Mouse (Mus musculus) cerebellum, adult 18-20 months (tissue): ENCODE results near the gene Rrad.
"Not testable (repeated sequence)": the region's sequence is repeated elsewhere in the genome, so short reads cannot be mapped to it uniquely, and the experiment has no call there.

Experiments
- DNase-seq, 2 experiments: peaks; one replicate each; pipeline ENCODE4 v3.0.0; 2021

The Rrad gene

GRCm38 (mm10) chr8:104630981-104631663 lies at the start of gene Rrad:
Rrad (minus strand) TSS chr8:104631327.
- DNase-seq = no peak

- DNase-seq = no peak
Observed at GRCm38 (mm10) chr8:104655614-104656013, 24.5 kb upstream of the Rrad start.

- DNase-seq = peak; percentile 80 to 84
Observed at GRCm38 (mm10) chr8:104654984-104655383, 23.9 kb upstream of the Rrad start.

GRCm38 (mm10) chr8:104644187-104644586 lies 13.1 kb upstream of the Rrad start:
- DNase-seq = not testable (repeated sequence)

DNA sequence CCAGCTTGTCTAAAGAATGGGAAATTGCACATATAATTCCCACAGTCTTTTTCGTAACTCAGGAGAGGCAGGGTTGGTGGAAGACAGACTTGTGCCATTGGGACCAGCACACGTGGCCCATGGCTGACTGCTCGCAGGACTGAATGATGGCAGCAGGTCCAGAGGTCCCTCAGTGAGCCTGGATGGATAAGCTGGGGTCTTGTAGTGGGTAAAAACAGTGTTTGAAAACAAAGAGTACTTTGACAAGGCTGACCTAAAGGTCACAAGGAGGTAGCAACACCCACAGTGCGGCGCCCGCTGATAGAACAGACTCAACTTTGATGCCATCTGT lies 11.2 kb upstream of the Rrad start:
- DNase-seq = peak in 1 of 2 experiments; percentile 17

- peak; percentile 92 to 93 for DNase-seq
Observed at GRCm38 (mm10) chr8:104641426-104642323, 10.5 kb upstream of the Rrad start, which contains the start of gene Ciao2b. Ciao2b (minus strand) TSS chr8:104641965.

DNA sequence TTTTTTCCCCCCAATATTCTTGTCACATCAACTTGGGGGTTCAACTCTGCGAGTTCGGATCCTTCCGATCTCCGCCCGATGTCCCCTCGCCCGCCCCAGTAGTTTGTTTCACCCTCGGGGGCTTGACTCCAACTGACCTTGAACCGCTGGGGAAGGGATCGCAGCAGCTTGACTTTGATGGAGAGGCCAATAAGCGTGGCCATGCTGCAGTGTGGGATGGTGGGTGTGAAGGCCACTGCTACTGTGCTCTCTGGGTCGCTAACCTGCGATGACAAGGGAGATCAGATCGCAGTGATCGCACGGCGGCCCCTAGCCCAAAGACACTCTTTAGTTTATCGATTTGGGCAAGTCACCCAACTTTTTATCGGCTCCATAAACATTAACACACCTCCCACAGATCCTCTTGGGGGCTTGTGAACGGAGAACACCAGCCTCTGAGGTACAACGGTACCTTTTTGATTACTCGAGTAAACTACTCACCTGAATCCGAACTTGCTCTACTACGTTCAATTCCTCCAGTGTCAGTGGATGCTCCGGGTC lies 9.8 kb upstream of the Rrad start:
- DNase-seq = peak in 1 of 2 experiments; percentile 18

DNA sequence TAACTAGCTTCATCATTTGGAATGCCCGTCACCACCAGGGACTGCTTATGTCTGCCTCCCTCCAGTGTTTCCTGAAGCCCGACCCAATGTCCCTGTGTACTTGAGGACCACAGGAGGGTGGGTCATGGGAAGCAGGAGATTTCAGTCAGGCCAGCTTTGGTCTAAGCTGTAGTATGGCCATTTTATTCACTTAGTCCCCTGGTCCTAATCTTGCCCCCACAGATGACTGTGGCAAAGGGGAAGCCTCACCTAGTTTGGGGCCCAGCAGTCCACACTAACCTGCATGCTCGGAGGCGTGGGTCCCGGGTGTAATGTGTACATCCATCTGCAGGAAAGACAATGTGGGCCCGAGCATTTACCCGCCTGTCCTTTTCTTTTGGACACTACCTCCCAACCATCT lies 9.1 kb upstream of the Rrad start:
- DNase-seq = no peak

GRCm38 (mm10) chr8:104638010-104638409 lies 6.9 kb upstream of the Rrad start:
- no peak for DNase-seq

- no peak for DNase-seq
Observed at GRCm38 (mm10) chr8:104635004-104635710, 4.0 kb upstream of the Rrad start.

- no peak for DNase-seq
Observed at GRCm38 (mm10) chr8:104633156-104633744, 2.1 kb upstream of the Rrad start.

DNA sequence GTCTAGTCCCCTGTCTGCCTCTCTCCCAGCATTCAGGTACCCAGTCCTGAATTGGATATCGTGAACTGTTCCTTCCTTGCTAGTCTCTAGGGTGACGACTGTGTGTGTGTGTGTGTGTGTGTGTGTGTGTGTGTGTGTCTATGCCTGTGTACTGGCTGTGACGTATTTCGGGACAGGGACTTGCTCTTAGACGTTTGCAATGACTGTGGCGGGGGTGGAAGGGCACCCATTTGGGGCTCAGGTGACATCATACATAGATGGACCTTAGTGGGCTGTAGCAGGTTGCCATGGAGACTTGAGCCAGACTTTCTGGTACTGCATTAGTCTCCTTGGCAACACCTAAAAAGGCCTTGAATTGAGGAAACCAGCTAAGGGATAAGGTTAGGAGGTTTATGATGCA lies 1.4 kb upstream of the Rrad start:
- no peak for DNase-seq

DNA sequence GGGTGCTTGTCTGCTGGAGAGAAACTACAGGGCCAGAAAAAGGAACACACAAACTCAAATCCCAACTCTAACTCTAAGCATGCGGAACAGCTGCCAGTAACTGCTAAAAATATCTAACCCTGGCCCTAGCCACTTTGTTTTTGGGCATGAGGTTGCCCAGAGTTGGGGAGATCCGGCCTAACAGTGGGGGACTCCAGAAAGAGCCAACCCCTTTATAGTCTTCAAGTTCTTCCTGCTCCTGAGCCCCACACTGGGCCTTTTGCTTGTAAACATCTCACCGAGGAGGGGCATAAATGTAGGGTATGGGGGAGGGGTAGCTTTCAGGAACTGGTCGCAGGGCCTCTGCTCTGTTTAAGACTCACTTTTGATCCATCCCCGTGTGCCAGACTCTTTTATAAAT lies 848 bp upstream of the Rrad start:
- DNase-seq = no peak

GRCm38 (mm10) chr8:104630574-104630973 lies 553 bp downstream of the Rrad start:
- no peak for DNase-seq

DNA sequence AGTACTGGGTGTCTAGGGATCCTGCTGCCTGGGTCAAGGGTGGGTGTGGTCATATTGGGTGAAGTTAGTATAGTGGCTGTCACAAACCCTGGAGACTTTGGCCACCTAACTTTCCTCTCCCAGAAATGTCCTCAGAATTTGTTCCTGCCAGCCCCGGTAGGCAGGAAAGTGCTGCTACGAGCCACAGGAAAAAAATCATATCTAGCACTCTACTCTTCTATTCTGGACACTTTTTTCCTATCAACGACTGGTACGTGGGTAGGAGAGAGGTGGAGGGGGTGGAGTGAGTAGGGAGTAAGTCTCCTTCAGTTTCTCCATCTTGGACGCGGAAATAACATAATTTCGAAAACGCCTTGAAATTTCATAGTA lies 1.0 kb downstream of the Rrad start:
- no peak for DNase-seq

GRCm38 (mm10) chr8:104629306-104630110 lies 1.6 kb downstream of the Rrad start:
- DNase-seq = no peak

GRCm38 (mm10) chr8:104628402-104628801 lies 2.7 kb downstream of the Rrad start:
- DNase-seq = no peak

GRCm38 (mm10) chr8:104627065-104627740 lies 3.9 kb downstream of the Rrad start:
- DNase-seq = no peak

DNA sequence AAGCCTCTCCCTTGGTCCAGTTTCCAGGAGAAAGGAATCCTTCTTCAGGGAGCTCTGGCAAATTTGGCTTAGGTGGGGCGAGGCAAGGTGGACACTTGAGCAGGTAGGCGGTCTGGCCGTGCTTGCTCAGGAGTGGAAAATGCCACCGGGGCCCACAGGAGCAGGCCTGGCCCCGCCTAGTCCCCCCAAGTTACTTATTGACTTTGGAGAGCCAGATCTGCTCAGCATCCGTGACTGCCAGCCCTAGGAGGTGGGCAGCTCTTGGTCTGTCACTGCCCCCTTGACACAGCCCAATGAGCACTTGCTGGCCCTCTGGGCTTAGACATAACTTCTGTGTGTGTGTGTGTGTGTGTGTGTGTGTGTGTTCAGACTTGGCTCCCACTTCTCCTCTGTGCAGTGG lies 7.0 kb downstream of the Rrad start, which contains the start of gene Cdh16:
Gene Cdh16, minus strand, starts transcription at position 236 of the 400 bp plus-strand sequence.
- DNase-seq = no peak

- DNase-seq = no peak
Observed at GRCm38 (mm10) chr8:104620765-104621164, 10.4 kb downstream of the Rrad start.

DNA sequence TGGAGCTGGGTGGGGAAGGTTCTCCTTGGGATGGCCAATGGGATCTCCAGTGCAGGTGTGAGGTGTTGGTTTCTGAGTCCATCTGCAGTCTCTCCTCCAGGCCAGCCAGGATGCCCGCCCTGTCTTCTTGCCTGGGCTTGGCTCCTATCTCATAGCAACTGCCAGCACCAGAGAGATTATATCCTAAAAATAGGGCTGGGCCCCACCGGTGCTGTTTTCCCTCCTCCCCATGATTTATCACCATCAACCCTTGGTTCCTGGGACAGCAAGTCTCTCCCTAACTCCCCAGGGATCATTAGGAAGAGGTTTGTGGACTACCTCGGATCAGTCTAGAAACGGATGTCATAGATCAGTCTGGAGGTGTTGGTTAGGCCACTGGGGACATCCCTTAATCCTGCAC lies 18.0 kb downstream of the Rrad start:
- no peak for DNase-seq
